Mouse (Mus musculus) brown adipose tissue, adult 24 weeks (tissue): ENCODE data around the gene Ppp5c. TPM values are rescaled to one million over a fixed set of nuclear protein-coding genes. Genes with fewer than 3 reads are reported as not detected.
A peak's percentile ranks its signal among the peaks of the same experiment; 100 is the strongest.
"Not testable (repeated sequence)": the region's sequence is repeated elsewhere in the genome, so short reads cannot be mapped to it uniquely, and the experiment has no call there.

Experiments used
- H3K27ac ChIP-seq: fragments of 200-500 bp; replicated peaks from 2 replicates; pipeline ENCODE4 v1.5.1; 2012; ENCODE audit warnings: low read depth, mild to moderate bottlenecking, low read length
- H3K4me1 ChIP-seq: fragments of 200-500 bp; 2 replicates; pipeline ENCODE4 v1.6.1; 2012; ENCODE audit warnings: low read length, mixed read lengths; ENCODE audit not compliant: control insufficient read depth, insufficient read depth, insufficient read length
- H3K4me3 ChIP-seq: fragments of 200-500 bp; 2 replicates; pipeline ENCODE4 v1.5.1; 2012; ENCODE audit warnings: low read depth, mild to moderate bottlenecking, low read length, moderate library complexity; ENCODE audit not compliant: insufficient read depth
- polyA plus RNA-seq: library from polyadenylated mRNA; stranded (reverse); fragments of >200 nt; gene quantifications from 2 replicates; pipeline ENCODE4 v1.2.4, GENCODE M21; 2012; ENCODE audit not compliant: missing spikeins, insufficient read depth, insufficient read length

The Ppp5c gene
- 36.7 and 41.0 TPM in 2 replicates for polyA plus RNA-seq

- H3K27ac ChIP-seq, result peak within 1 kb of the TSS; percentile 95
- peak within 1 kb of the TSS; percentile 95 for H3K4me3 ChIP-seq
- H3K4me1 ChIP-seq, result peaks cover 35% of the 10 kb centered on the region
These were observed at the start of gene Ppp5c for GRCm38 (mm10) chr7:17027588-17028343. Ppp5c (minus strand) TSS chr7:17027924.

DNA sequence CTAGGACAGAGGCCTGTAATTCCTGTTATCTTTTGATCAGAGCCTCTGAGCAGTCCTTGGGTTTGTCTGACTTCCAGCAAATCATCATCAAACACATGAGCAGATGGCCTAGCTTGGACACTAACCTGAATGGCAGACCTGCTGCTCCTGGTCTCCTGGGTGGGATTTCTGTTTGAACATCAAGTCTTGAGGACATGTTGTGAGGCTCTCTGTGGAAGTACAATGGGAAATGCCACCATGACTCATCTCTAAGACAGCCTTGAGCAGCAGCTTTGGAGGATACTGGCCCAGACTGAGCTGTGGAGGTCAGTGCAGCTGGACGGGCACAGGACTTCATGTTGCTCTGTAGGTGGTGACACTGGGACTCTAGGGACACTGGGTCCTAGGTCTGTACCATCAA lies 48.8 kb upstream of the Ppp5c start:
- Histone ChIP-seq H3K4me3 (no peak overlapping the region), H3K4me1 (no peaks in the 10 kb centered on the region), H3K27ac (no peak overlapping the region)

DNA sequence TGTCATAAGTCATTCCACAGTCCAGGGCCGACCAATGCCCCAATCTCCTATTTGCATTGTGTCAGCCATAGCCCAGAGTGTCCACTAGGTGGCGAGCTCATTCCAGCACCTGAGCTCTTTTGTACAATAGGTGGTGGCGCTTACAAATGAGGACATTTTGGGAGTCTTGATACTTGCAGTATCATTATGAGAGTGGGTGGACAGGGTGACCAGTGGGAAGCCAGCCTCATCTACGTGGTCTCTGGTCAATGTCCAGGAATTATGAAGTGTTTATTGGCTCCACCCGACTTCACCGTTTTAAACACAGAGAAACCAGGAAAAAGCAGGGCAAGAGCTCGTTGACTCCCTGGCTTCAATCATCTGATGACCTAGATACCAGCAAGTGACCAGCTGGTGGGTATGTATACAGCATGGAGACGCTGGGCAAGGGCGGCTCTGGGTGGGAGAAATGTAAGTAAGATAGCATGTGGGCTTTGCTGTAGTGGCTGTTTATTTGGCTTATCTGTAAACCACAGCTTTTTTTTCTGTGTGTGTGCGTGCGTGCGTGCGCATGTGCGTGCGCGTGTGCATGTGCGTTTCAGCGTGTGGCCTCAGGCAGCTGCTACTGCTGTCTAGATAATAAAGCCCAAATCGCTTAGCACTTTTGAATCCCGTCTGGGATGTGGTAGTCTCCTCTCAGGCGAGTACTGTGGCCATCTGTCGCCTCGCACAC lies 46.3 kb upstream of the Ppp5c start, which contains the start of gene Psg16:
Psg16 (plus strand) TSS at position 137 of the 712 bp plus-strand sequence.
- Histone ChIP-seq H3K27ac (no peak within 1 kb of the TSS), H3K4me3 (no peak within 1 kb of the TSS), H3K4me1 (no peaks in the 10 kb centered on the region)

- H3K4me1 ChIP-seq, result no peaks in the 10 kb centered on the region
- H3K27ac ChIP-seq, result no peak overlapping the region
- no peak overlapping the region for H3K4me3 ChIP-seq
These were observed 45.8 kb upstream of the Ppp5c start for GRCm38 (mm10) chr7:17073513-17073903.

GRCm38 (mm10) chr7:17067651-17068050 lies 39.9 kb upstream of the Ppp5c start:
- H3K27ac ChIP-seq, H3K4me1 ChIP-seq, H3K4me3 ChIP-seq: not testable (repeated sequence)

DNA sequence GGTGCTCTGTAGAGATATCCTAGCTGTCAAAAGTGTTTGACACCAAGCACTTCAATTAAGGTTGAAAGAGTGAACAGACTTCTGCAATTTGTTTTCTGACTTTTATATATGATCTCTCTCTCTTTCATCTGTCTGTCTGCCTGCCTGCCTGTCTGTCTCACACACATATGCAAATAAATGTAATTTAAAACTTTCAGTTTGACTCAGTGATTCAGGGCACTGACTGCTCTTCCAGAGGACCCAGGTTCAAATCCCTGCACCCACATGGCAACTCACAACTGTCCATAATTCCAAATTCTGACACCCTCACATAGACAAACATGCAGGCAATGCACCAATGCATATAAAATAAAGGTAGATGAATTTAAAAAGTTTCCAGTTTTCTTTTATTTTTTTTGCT lies 39.3 kb upstream of the Ppp5c start:
- peaks cover 5% of the 10 kb centered on the region; the same call in 1 of the 2 replicates for H3K4me1 ChIP-seq
- no peak overlapping the region for H3K4me3 ChIP-seq
- no peak overlapping the region for H3K27ac ChIP-seq

GRCm38 (mm10) chr7:17066412-17066811 lies 38.7 kb upstream of the Ppp5c start:
- peaks cover 5% of the 10 kb centered on the region; the same call in 1 of the 2 replicates for H3K4me1 ChIP-seq
- H3K4me3 ChIP-seq, result no peak overlapping the region
- H3K27ac ChIP-seq, result no peak overlapping the region

DNA sequence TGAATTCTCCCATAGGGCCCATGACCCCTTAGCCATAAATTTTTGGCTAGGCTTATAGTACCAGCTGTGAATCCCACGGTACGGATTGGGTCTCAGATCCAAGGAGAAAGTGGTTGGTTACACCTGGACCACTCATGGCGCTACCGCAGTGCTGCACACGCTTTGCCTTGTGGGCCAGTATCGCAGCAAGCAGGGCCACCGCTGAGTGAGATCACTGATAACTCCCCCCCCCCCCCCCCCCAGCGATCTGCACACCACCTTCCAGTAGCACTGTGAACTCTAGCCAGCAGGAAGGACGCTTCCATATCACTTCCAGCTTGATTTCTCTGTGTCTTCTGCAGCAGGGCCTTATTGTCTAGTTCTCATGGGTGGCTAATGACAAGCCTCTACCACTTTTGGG lies 37.9 kb upstream of the Ppp5c start:
- Histone ChIP-seq H3K4me3 (no peak overlapping the region), H3K27ac (no peak overlapping the region), H3K4me1 (peaks cover 5% of the 10 kb centered on the region; the same call in 1 of the 2 replicates)

- H3K4me3 ChIP-seq, result no peak overlapping the region
- peaks cover 23% of the 10 kb centered on the region for H3K4me1 ChIP-seq
- H3K27ac ChIP-seq, result no peak overlapping the region
These were observed 35.1 kb upstream of the Ppp5c start for GRCm38 (mm10) chr7:17062845-17063244.

- Histone ChIP-seq H3K4me1 (peaks cover 25% of the 10 kb centered on the region), H3K4me3 (no peak within 1 kb of the TSS), H3K27ac (no peak within 1 kb of the TSS)
These were observed 34.7 kb upstream of the Ppp5c start, which contains the start of gene Hif3a for GRCm38 (mm10) chr7:17062389-17062788. Hif3a (minus strand) TSS chr7:17062427.

DNA sequence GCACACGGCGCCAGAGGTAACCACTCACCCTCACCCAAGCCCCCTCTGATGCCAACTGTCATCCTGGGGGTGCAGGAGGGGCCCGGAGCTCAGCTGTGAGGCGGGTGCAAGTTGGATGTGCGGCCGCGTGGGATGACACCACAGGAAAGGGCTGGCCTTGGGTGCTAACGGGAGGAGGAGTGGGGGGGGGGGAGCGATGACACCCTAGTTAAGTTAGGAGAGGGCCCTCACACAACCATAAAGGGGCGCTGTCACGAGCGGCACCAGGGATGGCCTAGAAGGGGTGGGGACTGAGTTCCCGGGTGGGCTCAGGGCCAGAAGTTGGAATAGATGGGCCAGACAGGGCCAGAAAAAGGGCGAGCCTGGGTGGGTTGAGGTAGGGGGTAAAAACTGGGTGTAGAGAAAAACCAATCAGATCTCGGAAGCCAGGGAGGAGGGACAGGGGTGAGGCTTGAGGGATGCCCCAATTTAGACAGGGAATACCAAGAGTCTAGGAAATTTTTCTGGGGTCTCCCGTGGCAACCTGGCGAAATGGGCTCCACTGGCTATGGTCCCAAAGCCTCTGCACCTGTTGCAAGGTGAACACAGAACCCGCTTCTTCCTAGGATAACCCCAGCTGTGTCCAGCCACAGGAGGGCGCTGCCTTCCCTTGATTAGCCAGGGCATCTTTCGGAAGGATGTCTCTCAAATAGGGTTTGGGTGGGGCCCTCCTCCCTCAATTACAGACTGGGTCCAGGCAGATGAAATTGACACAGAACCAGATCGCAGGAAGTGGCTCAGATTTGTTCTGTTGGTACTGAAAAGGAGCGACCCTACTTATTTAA lies 33.3 kb upstream of the Ppp5c start:
- peak overlapping the region; percentile 9; the same call in 1 of the 2 replicates for H3K4me3 ChIP-seq
- H3K27ac ChIP-seq, result no peak overlapping the region
- H3K4me1 ChIP-seq, result peaks cover 25% of the 10 kb centered on the region

DNA sequence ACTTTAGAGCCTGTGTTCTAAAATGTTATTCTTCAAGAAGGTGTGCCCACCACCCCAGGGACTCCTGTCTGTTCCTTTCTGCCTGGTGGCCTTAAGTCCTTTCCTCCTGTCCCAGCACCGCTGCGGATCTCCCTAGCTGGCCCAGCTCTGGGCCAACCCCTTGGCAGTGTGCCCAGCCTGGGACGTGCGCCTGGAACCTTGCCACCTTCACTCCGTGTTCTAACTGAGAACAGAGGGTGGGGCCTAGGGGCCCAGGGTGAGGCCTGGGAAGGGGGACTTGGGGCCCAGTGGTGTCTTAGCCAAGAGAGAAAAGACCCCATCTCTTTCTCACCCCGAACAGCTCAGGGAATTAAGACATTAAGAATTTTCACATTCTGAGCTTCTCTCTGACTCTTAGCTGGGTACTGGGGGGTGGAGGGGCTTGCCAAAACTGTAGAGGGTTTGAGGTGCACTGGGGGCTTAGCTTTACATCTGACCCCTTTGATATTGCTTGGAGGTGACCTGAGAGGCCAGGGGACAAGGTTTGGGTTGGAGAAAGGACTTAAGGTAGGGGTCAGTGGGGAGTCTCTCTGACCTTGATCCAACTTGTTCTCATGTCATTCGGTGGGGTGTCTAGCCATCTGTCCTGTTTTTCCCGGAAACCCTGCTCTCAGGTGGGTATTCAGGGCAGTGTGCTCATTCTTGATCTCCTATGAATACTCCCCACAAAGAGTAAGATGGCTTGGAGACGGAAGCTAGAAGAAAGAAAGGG lies 32.5 kb upstream of the Ppp5c start:
- H3K27ac ChIP-seq, result peak overlapping the region; percentile 52
- H3K4me3 ChIP-seq, result peak overlapping the region; percentile 9; the same call in 1 of the 2 replicates
- peaks cover 25% of the 10 kb centered on the region for H3K4me1 ChIP-seq

- H3K27ac ChIP-seq, result no peak overlapping the region
- H3K4me3 ChIP-seq, result no peak overlapping the region
- peaks cover 25% of the 10 kb centered on the region for H3K4me1 ChIP-seq
These were observed 31.7 kb upstream of the Ppp5c start for GRCm38 (mm10) chr7:17059463-17059844.

DNA sequence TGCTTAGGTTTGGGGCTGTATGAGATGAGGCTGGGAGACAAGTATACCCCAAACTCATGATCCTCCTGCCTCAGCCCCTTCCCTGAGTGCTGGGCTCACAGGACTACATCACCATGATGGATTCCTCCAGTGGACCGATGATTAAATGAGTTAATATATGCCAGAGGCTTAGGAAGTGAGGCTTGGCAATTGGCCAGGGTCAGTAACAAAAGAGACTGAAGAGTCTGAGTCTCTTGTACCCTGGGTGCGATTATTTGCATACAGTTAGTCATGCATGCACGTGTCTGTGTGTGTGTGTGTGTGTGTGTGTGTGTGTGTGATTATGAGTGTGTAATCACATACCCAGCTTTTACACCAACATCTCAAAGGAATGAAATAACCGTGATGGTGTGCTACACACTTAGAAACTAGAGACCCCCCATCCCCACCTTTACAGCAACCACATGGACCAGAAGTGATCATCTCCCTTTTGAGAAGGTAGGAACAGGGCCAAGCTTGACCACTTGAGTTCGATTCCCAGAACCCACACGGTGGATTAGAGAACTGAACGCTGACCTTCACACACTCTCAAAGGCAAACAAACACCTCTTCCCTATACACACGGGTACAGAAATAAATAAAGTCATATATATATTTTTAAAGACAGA lies 31.2 kb upstream of the Ppp5c start:
- Histone ChIP-seq H3K4me1 (peaks cover 25% of the 10 kb centered on the region), H3K27ac (peak overlapping the region; percentile 86), H3K4me3 (no peak overlapping the region)
